Mouse (Mus musculus): ENCODE measurements around the gene Sh3bgrl2. TPM values are rescaled to one million over a fixed set of nuclear protein-coding genes. Genes with fewer than 3 reads are reported as not detected.

Sh3bgrl2 gene
- polyA plus RNA-seq, 1 experiment: 4.0 TPM

DNA sequence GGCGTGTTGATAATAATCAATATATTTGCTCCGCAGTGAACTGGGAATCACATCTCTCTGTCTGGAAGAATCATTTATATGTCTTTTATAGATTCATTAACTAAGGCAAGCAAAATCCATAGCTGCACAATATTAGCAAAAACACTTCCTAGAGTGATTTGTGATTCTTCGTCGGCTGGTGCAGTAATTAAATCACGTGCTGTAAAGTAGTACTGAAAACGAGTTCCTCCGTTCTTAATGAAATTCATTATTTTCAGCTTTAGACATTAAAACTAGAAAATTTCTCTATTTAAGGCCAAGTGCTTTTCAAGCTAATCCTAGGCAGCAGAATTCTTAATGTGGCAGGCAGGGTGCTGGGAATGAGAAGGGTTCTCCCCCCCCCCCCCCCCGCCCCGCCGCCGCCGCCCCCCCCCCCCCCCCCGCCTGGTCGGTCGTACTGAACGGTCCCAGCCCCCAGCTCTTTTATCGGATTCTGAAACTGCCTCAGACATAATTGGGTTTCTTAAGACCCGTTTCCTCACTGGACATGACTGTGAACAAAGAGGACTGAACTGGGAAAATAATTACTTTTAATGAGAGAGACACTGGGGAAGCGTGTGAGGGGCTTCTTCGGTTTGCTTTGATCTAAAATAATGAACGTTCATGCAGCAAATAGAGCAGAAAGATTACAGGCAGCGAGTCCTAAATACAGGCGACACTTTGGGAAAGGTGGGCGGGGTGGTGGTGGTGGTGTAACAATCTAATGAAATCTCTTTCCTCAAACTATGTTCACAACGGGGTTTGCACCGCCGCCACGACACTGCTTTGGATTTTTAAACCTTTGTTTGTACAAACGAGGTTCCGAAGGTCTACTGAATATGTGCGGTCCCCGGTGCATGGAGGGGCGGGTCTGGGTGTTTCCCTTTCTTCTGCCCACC, 116.1 kb downstream of the Sh3bgrl2 start:
- peaks cover 9% of the 10 kb centered on the region for H3K27me3 ChIP-seq (ENCODE audit: control insufficient read depth, insufficient read depth, insufficient read length)
- H3K36me3 ChIP-seq (ENCODE audit: control insufficient read depth, insufficient read depth): no peaks in the 10 kb centered on the region
- H3K79me2 ChIP-seq (ENCODE audit: control insufficient read depth, insufficient read depth): no peaks in the 10 kb centered on the region
- no peak overlapping the region for H3K4me3 ChIP-seq
- TF ChIP-seq TCF12 (IDR thresholded peaks at IDR 0.05; ENCODE audit: insufficient read depth, poor library complexity, severe bottlenecking): no peak
- no peak for TF ChIP-seq MYOG (IDR thresholded peaks at IDR 0.05; ENCODE audit: control insufficient read depth in 1 of 3, insufficient read depth in 1 of 3, insufficient read length in 2 of 3, low read depth in 2 of 3)
- no peak for TF ChIP-seq REST (IDR thresholded peaks at IDR 0.05; ENCODE audit: insufficient read depth, insufficient read length)
- no peak for TF ChIP-seq SRF (IDR thresholded peaks at IDR 0.05; ENCODE audit: control insufficient read depth, insufficient read length, low read depth)
- TF ChIP-seq POLR2A (IDR thresholded peaks at IDR 0.05; ENCODE audit: insufficient read length, low read depth): no peak
- no peak for TF ChIP-seq MAX (IDR thresholded peaks at IDR 0.05; ENCODE audit: low read depth)
- no peak for TF ChIP-seq CEBPB (IDR thresholded peaks at IDR 0.05; ENCODE audit: insufficient read depth, poor library complexity, severe bottlenecking)
- no peak overlapping the region for H3K4me2 ChIP-seq (ENCODE audit: low read depth)
- no peak overlapping the region for H3ac ChIP-seq (ENCODE audit: control insufficient read depth, insufficient read length)

DNA sequence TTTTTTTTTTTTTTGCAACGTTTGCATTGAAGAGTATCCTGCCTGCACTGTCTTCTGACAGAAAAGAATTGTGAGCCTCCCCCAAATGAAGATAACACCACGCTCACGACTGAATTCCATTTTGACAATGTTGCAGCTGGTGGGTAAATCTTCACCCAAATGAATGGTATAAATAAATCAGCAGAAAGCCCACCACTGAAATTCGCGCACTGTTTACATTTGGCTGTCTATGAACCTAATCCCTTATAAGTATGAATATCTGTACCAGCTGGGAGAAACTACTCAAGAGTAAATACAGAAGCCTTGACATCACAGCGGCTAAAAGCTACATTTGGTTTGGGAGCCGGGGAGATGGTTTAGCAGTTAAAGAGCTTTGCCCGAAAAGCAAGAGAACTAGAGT, 116.8 kb downstream of the Sh3bgrl2 start:
- TF ChIP-seq REST (IDR thresholded peaks at IDR 0.05; ENCODE audit: insufficient read depth, insufficient read length) (no peak), TCF12 (IDR thresholded peaks at IDR 0.05; ENCODE audit: insufficient read depth, poor library complexity, severe bottlenecking) (no peak), MYOD1 (IDR thresholded peaks at IDR 0.05; ENCODE audit: control insufficient read depth in 1 of 3, insufficient read length in 2 of 3, low read depth in 2 of 3) (no peak)
- H3K4me2 ChIP-seq (ENCODE audit: low read depth): no peak overlapping the region
- H3ac ChIP-seq (ENCODE audit: control insufficient read depth, insufficient read length): no peak overlapping the region
- no peaks in the 10 kb centered on the region for H3K36me3 ChIP-seq (ENCODE audit: control insufficient read depth, insufficient read depth)
- H3K4me3 ChIP-seq: no peak overlapping the region
- no peaks in the 10 kb centered on the region for H3K79me2 ChIP-seq (ENCODE audit: control insufficient read depth, insufficient read depth)
- peaks cover 9% of the 10 kb centered on the region for H3K27me3 ChIP-seq (ENCODE audit: control insufficient read depth, insufficient read depth, insufficient read length)

DNA sequence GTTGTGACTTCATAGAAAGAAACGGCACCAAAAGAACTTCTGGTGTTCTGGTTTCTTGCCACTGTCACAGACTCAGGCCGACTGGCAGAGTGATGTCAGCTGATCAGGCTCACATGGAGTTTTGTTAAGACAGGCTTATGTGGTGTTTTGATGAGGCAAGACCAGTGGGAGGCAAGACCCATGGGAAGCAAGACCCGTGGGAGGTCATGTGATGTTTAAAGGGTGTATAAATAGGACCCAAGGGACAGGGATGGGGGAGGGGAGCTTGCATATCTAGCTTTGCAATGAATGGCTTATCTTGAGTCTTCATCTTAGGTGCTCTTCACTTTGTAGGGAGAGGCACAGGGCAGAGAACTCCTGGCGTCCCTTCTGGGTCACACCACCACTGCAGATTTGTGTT, 118.9 kb downstream of the Sh3bgrl2 start:
- H3K4me2 ChIP-seq (ENCODE audit: low read depth): no peak overlapping the region
- H3K79me2 ChIP-seq (ENCODE audit: control insufficient read depth, insufficient read depth): no peaks in the 10 kb centered on the region

DNA sequence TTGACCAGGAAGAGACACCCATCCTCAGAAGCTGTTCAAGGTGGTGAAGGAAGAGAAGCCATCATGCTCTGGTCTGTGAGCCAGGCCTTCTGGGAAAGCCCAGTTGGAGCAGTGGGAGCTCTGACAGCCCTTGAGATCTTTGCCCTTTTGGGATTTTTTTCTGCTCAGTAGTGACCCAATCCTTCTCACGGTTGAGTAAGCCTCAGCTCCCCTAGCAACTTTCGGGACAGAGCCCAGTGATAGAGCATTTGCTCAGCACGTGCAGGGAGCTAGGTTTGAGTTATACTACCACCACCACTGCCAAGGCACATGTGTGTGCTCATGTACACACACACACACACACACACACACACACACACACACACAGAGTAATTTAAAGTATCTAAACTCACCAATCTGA, 131.5 kb downstream of the Sh3bgrl2 start:
- H3K79me2 ChIP-seq (ENCODE audit: control insufficient read depth, insufficient read depth): no peaks in the 10 kb centered on the region
- no peak overlapping the region for H3ac ChIP-seq (ENCODE audit: control insufficient read depth, insufficient read length)
- H3K27me3 ChIP-seq (ENCODE audit: control insufficient read depth, insufficient read depth, insufficient read length): peaks cover 11% of the 10 kb centered on the region
- no peak overlapping the region for H3K4me2 ChIP-seq (ENCODE audit: low read depth)
- H3K36me3 ChIP-seq (ENCODE audit: control insufficient read depth, insufficient read depth): no peaks in the 10 kb centered on the region
- TF ChIP-seq CEBPB (IDR thresholded peaks at IDR 0.05; ENCODE audit: insufficient read depth, poor library complexity, severe bottlenecking): no peak
- no peak for TF ChIP-seq MYOG (IDR thresholded peaks at IDR 0.05; ENCODE audit: control insufficient read depth in 1 of 3, insufficient read depth in 1 of 3, insufficient read length in 2 of 3, low read depth in 2 of 3)
- no peak for TF ChIP-seq REST (IDR thresholded peaks at IDR 0.05; ENCODE audit: insufficient read depth, insufficient read length)
- no peak for TF ChIP-seq MYOD1 (IDR thresholded peaks at IDR 0.05; ENCODE audit: control insufficient read depth in 1 of 3, insufficient read length in 2 of 3, low read depth in 2 of 3)
- no peak for TF ChIP-seq POLR2A (IDR thresholded peaks at IDR 0.05; ENCODE audit: insufficient read length, low read depth)
- no peak for TF ChIP-seq TCF3 (IDR thresholded peaks at IDR 0.05; ENCODE audit: insufficient read length, low read depth)
- no peak for TF ChIP-seq USF1 (IDR thresholded peaks at IDR 0.05; ENCODE audit: low read depth)
- TF ChIP-seq SRF (IDR thresholded peaks at IDR 0.05; ENCODE audit: control insufficient read depth, insufficient read length, low read depth): no peak
- TF ChIP-seq TCF12 (IDR thresholded peaks at IDR 0.05; ENCODE audit: insufficient read depth, poor library complexity, severe bottlenecking): no peak
- TF ChIP-seq E2F4 (IDR thresholded peaks at IDR 0.05; ENCODE audit: insufficient read depth): no peak
- TF ChIP-seq MAX (IDR thresholded peaks at IDR 0.05; ENCODE audit: low read depth): no peak
- no peak for TF ChIP-seq POLR2AphosphoS2 (IDR thresholded peaks at IDR 0.05; ENCODE audit: insufficient read length, low read depth)
- no peak overlapping the region for H3K4me3 ChIP-seq

More for the DNA sequence above, 118.9 kb downstream of the Sh3bgrl2 start:
- no peak overlapping the region for H3K4me3 ChIP-seq
- H3K27me3 ChIP-seq (ENCODE audit: control insufficient read depth, insufficient read depth, insufficient read length): peaks cover 9% of the 10 kb centered on the region
- no peak overlapping the region for H3ac ChIP-seq (ENCODE audit: control insufficient read depth, insufficient read length)
- no peaks in the 10 kb centered on the region for H3K36me3 ChIP-seq (ENCODE audit: control insufficient read depth, insufficient read depth)
- no peak for TF ChIP-seq MYOG (IDR thresholded peaks at IDR 0.05; ENCODE audit: control insufficient read depth in 1 of 3, insufficient read depth in 1 of 3, insufficient read length in 2 of 3, low read depth in 2 of 3)
- TF ChIP-seq CEBPB (IDR thresholded peaks at IDR 0.05; ENCODE audit: insufficient read depth, poor library complexity, severe bottlenecking): no peak
- no peak for TF ChIP-seq MYOD1 (IDR thresholded peaks at IDR 0.05; ENCODE audit: control insufficient read depth in 1 of 3, insufficient read length in 2 of 3, low read depth in 2 of 3)
- TF ChIP-seq POLR2A (IDR thresholded peaks at IDR 0.05; ENCODE audit: insufficient read length, low read depth): no peak
- TF ChIP-seq MAX (IDR thresholded peaks at IDR 0.05; ENCODE audit: low read depth): no peak
- no peak for TF ChIP-seq TCF3 (IDR thresholded peaks at IDR 0.05; ENCODE audit: insufficient read length, low read depth)
- TF ChIP-seq E2F4 (IDR thresholded peaks at IDR 0.05; ENCODE audit: insufficient read depth): no peak
- TF ChIP-seq TCF12 (IDR thresholded peaks at IDR 0.05; ENCODE audit: insufficient read depth, poor library complexity, severe bottlenecking): no peak

All from myocyte (in vitro differentiated cells).